16 mouse cellular contexts compared by ENCODE assay signal in genomic region chr6:91710345-91710930, GRCm38 (mm10). TPM values are rescaled to one million over a fixed set of nuclear protein-coding genes. Genes with fewer than 3 reads are reported as not detected.
A peak's percentile ranks its signal among the peaks of the same experiment; 100 is the strongest.
DNase-seq lines count a peak whose midpoint lies in the region; ATAC-seq and TF ChIP-seq lines count a peak whose summit lies in the region.
"Had no signal": no experiment of that assay in that cellular context is flagged by ENCODE, and none has a peak within 500 bp of the region (broad histone marks: within the 10 kb centered on the region; RNA-seq: fewer than 3 reads in every experiment).

No protein-coding gene starts in this region.

- H3K27ac ChIP-seq in heart, embryonic 11.5 days (ENCODE audit: low read depth, low read length): no peak overlapping the region
- no peak overlapping the region for H3K27ac ChIP-seq in heart, embryonic 12.5 days (ENCODE audit: poor library complexity, severe bottlenecking)
- peak overlapping the region; percentile 12; the same call in 1 of the 2 replicates for H3K27ac ChIP-seq in midbrain, embryonic 13.5 days
- H3K27ac ChIP-seq in midbrain, postnatal 0 days (ENCODE audit: low read depth, low read length): no peak overlapping the region
- no peak overlapping the region for H3K27ac ChIP-seq in embryonic facial prominence, embryonic 14.5 days (replicated peaks; ENCODE audit: low read depth, low read length)
- peak overlapping the region; percentile 45 for H3K27ac ChIP-seq in stomach, postnatal 0 days (replicated peaks)
- H3K27ac ChIP-seq: heart, embryonic 13.5 days; lung, embryonic 15.5 days had no signal

- no peak for ATAC-seq in heart, embryonic 11.5 days (replicated peaks; ENCODE audit: insufficient number of reproducible peaks, low FRiP score, low TSS enrichment)
- ATAC-seq in heart, embryonic 12.5 days (ENCODE audit: insufficient number of reproducible peaks, low FRiP score): no peak
- no peak for ATAC-seq in midbrain, embryonic 13.5 days
- no peak for ATAC-seq in midbrain, postnatal 0 days (ENCODE audit: low FRiP score)
- ATAC-seq in embryonic facial prominence, embryonic 14.5 days (ENCODE audit: low read depth): no peak
- ATAC-seq in stomach, postnatal 0 days (ENCODE audit: low FRiP score, low TSS enrichment): no peak

- peaks cover 8% of the 10 kb centered on the region for H3K36me3 ChIP-seq in heart, embryonic 11.5 days (ENCODE audit: control insufficient read depth, insufficient read depth, low read length)
- peaks cover 37% of the 10 kb centered on the region for H3K36me3 ChIP-seq in heart, embryonic 12.5 days
- H3K36me3 ChIP-seq in midbrain, embryonic 13.5 days: peaks cover 30% of the 10 kb centered on the region
- peaks cover 22% of the 10 kb centered on the region; the same call in 1 of the 2 replicates for H3K36me3 ChIP-seq in midbrain, postnatal 0 days (ENCODE audit: insufficient read depth, low read length)
- peaks cover 31% of the 10 kb centered on the region for H3K36me3 ChIP-seq in embryonic facial prominence, embryonic 14.5 days (ENCODE audit: control insufficient read depth, insufficient read depth, low read length)
- H3K36me3 ChIP-seq in stomach, postnatal 0 days (ENCODE audit: control insufficient read depth, insufficient read depth, low read length): peaks cover 6% of the 10 kb centered on the region

- H3K9me3 ChIP-seq in heart, embryonic 11.5 days (replicated peaks; ENCODE audit: control insufficient read depth, low read length): no peaks in the 10 kb centered on the region
- no peaks in the 10 kb centered on the region for H3K9me3 ChIP-seq in heart, embryonic 12.5 days (replicated peaks)
- H3K9me3 ChIP-seq in midbrain, embryonic 13.5 days: no peaks in the 10 kb centered on the region
- H3K9me3 ChIP-seq in midbrain, postnatal 0 days (ENCODE audit: low read length): no peaks in the 10 kb centered on the region
- no peaks in the 10 kb centered on the region for H3K9me3 ChIP-seq in embryonic facial prominence, embryonic 14.5 days (ENCODE audit: control insufficient read depth, low read length)
- H3K9me3 ChIP-seq in stomach, postnatal 0 days (ENCODE audit: control insufficient read depth, low read length): no peaks in the 10 kb centered on the region

- TF ChIP-seq CTCF in midbrain, postnatal 0 days (IDR thresholded peaks at IDR 0.05): no peak
- no peak for TF ChIP-seq CTCF in stomach, postnatal 0 days (IDR thresholded peaks at IDR 0.05; ENCODE audit: low read depth)

- H3K4me3 ChIP-seq in heart, embryonic 11.5 days (ENCODE audit: low read depth, low read length): no peak overlapping the region
- H3K4me3 ChIP-seq in heart, embryonic 12.5 days: no peak overlapping the region
- H3K4me3 ChIP-seq in midbrain, embryonic 13.5 days (replicated peaks): no peak overlapping the region
- no peak overlapping the region for H3K4me3 ChIP-seq in midbrain, postnatal 0 days (ENCODE audit: low read depth, low read length)
- H3K4me3 ChIP-seq in embryonic facial prominence, embryonic 14.5 days (ENCODE audit: low read depth, low read length): no peak overlapping the region
- H3K4me3 ChIP-seq in stomach, postnatal 0 days (ENCODE audit: low read depth, low read length): no peak overlapping the region
- H3K4me3 ChIP-seq: heart, embryonic 13.5 days; lung, embryonic 15.5 days had no signal

- H3K4me1 ChIP-seq in heart, embryonic 11.5 days (ENCODE audit: control insufficient read depth, insufficient read depth, low read length): peaks cover 28% of the 10 kb centered on the region
- H3K4me1 ChIP-seq in heart, embryonic 12.5 days (replicated peaks): peaks cover 36% of the 10 kb centered on the region
- H3K4me1 ChIP-seq in midbrain, embryonic 13.5 days (replicated peaks): peaks cover 67% of the 10 kb centered on the region
- peaks cover 8% of the 10 kb centered on the region; the same call in 1 of the 2 replicates for H3K4me1 ChIP-seq in midbrain, postnatal 0 days (ENCODE audit: insufficient read depth, low read length)
- peaks cover 14% of the 10 kb centered on the region for H3K4me1 ChIP-seq in embryonic facial prominence, embryonic 14.5 days (ENCODE audit: control insufficient read depth, insufficient read depth, low read length)
- H3K4me1 ChIP-seq in stomach, postnatal 0 days (replicated peaks; ENCODE audit: control insufficient read depth, insufficient read depth): peaks cover 11% of the 10 kb centered on the region

- 0 out of 2 replicates have a peak overlapping the region, but pooled peaks have one; percentile 39 for H3K9ac ChIP-seq in heart, embryonic 11.5 days (ENCODE audit: low read depth, low read length)
- H3K9ac ChIP-seq in heart, embryonic 12.5 days: no peak overlapping the region
- H3K9ac ChIP-seq in midbrain, embryonic 13.5 days (replicated peaks): no peak overlapping the region
- no peak overlapping the region for H3K9ac ChIP-seq in midbrain, postnatal 0 days (replicated peaks; ENCODE audit: low read length, poor library complexity, severe bottlenecking)
- no peak overlapping the region for H3K9ac ChIP-seq in embryonic facial prominence, embryonic 14.5 days (ENCODE audit: low read depth, low read length)
- H3K9ac ChIP-seq in stomach, postnatal 0 days (ENCODE audit: low read length): no peak overlapping the region
- H3K9ac ChIP-seq: heart, embryonic 13.5 days; lung, embryonic 15.5 days had no signal

- no peaks in the 10 kb centered on the region for H3K27me3 ChIP-seq in heart, embryonic 11.5 days (ENCODE audit: control insufficient read depth, insufficient read depth, low read length)
- no peaks in the 10 kb centered on the region for H3K27me3 ChIP-seq in heart, embryonic 12.5 days (replicated peaks)
- H3K27me3 ChIP-seq in midbrain, embryonic 13.5 days: no peaks in the 10 kb centered on the region
- H3K27me3 ChIP-seq in midbrain, postnatal 0 days (ENCODE audit: insufficient read depth, low read length): no peaks in the 10 kb centered on the region
- no peaks in the 10 kb centered on the region for H3K27me3 ChIP-seq in embryonic facial prominence, embryonic 14.5 days (replicated peaks; ENCODE audit: control insufficient read depth, insufficient read depth, low read length)
- no peaks in the 10 kb centered on the region for H3K27me3 ChIP-seq in stomach, postnatal 0 days (ENCODE audit: control insufficient read depth, insufficient read depth, low read length)
- H3K27me3 ChIP-seq: heart, embryonic 13.5 days; lung, embryonic 15.5 days had no signal

- DNase-seq in midbrain, postnatal 0 days (ENCODE audit: low spot score): no peak
- peak; percentile 19 for DNase-seq in embryonic facial prominence, embryonic 14.5 days (ENCODE audit: low spot score)
- no peak for DNase-seq in stomach, postnatal 0 days (ENCODE audit: low spot score)
- DNase-seq in gastrocnemius, postnatal 36 days: no peak
- DNase-seq in cerebellum, postnatal 14 days: no peak
- DNase-seq: adrenal gland, adult 2 months; cerebellum, adult 9-11 months; liver; retina, postnatal 1 day; spleen, adult 18-20 months; thymus, adult 18-20 months had no signal

- no peak for TF ChIP-seq EP300 in stomach, postnatal 0 days (optimal IDR thresholded peaks at IDR 0.05)

- intact Hi-C loops in gastrocnemius, postnatal 36 days (cut with DNase I): no loop called here

- no peak overlapping the region for H3K4me2 ChIP-seq in heart, embryonic 11.5 days
- no peak overlapping the region for H3K4me2 ChIP-seq in heart, embryonic 12.5 days
- H3K4me2 ChIP-seq in midbrain, embryonic 13.5 days (replicated peaks): no peak overlapping the region
- H3K4me2 ChIP-seq in midbrain, postnatal 0 days (ENCODE audit: low read depth, low read length, poor library complexity, severe bottlenecking): no peak overlapping the region
- H3K4me2 ChIP-seq in embryonic facial prominence, embryonic 14.5 days (ENCODE audit: low read depth, low read length): no peak overlapping the region
- H3K4me2 ChIP-seq in stomach, postnatal 0 days (replicated peaks; ENCODE audit: low read depth): no peak overlapping the region
- H3K4me2 ChIP-seq: heart, embryonic 13.5 days; lung, embryonic 15.5 days had no signal

- WGBS in heart, embryonic 11.5 days (ENCODE audit: insufficient replicate concordance): 73% methylated on average over 6 of the region's 6 CpGs
- WGBS in heart, embryonic 12.5 days: 77% methylated on average over 6 of the region's 6 CpGs
- WGBS in midbrain, embryonic 13.5 days: 50% methylated on average over 6 of the region's 6 CpGs
- WGBS in midbrain, postnatal 0 days: 47% methylated on average over 6 of the region's 6 CpGs
- WGBS in embryonic facial prominence, embryonic 14.5 days: 60% methylated on average over 6 of the region's 6 CpGs
- 46% methylated on average over 6 of the region's 6 CpGs for WGBS in stomach, postnatal 0 days

RNA-seq across cellular contexts. Expression of gene Slc6a6, which starts 26.6 kb away (rescaled TPM):
- 54.7 and 63.0 TPM in 2 replicates for polyA plus RNA-seq in heart, embryonic 11.5 days (2014; fragmentation: Nextera tagmentation; extraction: Ambion mirVana)
- 79.1 and 85.8 TPM in 2 replicates for polyA plus RNA-seq in heart, embryonic 12.5 days (2016; fragmentation: Nextera tagmentation; extraction: Ambion mirVana)
- polyA plus RNA-seq in midbrain, embryonic 13.5 days (2015; fragmentation: Nextera tagmentation; extraction: Ambion mirVana): 84.4 and 89.8 TPM in 2 replicates
- total RNA-seq in midbrain, postnatal 0 days (2014; rRNA removed): 105 and 147 TPM in 2 replicates
- polyA plus RNA-seq in midbrain, postnatal 0 days (2015; fragmentation: Nextera tagmentation; extraction: Ambion mirVana): 123 and 146 TPM in 2 replicates
- 40.8 and 47.5 TPM in 2 replicates for polyA plus RNA-seq in embryonic facial prominence, embryonic 14.5 days (2014; fragmentation: Nextera tagmentation; extraction: Ambion mirVana)
- 55.3 and 66.5 TPM in 2 replicates for polyA plus RNA-seq in stomach, postnatal 0 days (2015; fragmentation: Nextera tagmentation; extraction: Ambion mirVana)
- 10 to 100 TPM; 66.3 to 70.0 TPM for total RNA-seq in gastrocnemius, postnatal 36 days (2021)

Comparison
In these comparisons a context has a peak if more than half of its experiments do, and no peak if none do; other contexts are left out.
1. H3K27ac ChIP-seq: peak in midbrain, embryonic 13.5 days (single experiment) and stomach, postnatal 0 days (single experiment); none in heart, embryonic 11.5 days (single experiment), heart, embryonic 12.5 days (single experiment), midbrain, postnatal 0 days (single experiment) and embryonic facial prominence, embryonic 14.5 days (single experiment).